Mouse (Mus musculus): ENCODE measurements around the gene Mast4.

Mast4 gene

GRCm38 (mm10) chr13:102889537-102889936 is 444.8 kb downstream of the Mast4 start:
- DNase-seq (ENCODE audit: low read depth), result no peak

- DNase-seq (ENCODE audit: low read depth), result no peak
Measured at GRCm38 (mm10) chr13:102888895-102889490, 445.3 kb downstream of the Mast4 start.

DNA sequence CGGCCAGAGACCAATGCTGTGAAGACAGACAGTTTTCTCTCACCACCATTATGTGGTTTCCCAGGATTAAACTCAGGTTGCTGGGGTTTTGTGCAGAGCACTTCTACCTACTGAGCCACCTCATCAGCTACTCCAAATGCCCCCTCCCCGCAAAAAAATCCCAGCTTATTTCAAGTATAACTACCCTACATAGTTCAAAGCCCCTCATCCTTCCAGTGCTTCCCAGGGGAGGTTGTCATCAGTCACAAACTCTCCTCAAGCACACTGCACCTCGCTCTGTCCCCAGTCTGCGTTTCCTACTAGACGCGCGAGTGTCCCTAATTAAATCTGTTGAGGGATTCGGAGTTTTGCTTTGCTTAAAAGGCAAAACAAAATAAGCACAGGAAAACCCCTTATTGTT is 446.1 kb downstream of the Mast4 start:
- no peak for DNase-seq (ENCODE audit: low read depth)

- DNase-seq (ENCODE audit: low read depth), result no peak
Measured at GRCm38 (mm10) chr13:102887534-102887933, 446.8 kb downstream of the Mast4 start.

DNA sequence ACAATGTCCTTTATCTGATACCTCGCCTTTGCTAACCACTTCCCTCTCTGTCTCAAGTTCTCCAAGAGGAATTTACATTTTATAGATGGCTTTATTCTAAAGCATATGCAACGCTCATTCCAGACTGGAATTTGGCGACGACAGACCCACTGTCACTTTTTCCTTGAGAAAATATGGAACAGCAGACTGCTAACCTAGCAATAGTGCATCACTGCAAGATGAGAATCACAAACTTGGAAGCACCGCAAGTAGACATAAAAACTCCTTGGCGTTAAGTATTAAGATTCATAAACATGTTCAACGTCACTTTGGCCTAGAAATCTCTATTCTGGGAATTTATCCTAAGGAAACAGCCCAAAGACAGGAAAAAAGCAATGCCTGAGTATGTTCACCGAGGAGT is 447.5 kb downstream of the Mast4 start:
- no peak for DNase-seq (ENCODE audit: low read depth)

DNA sequence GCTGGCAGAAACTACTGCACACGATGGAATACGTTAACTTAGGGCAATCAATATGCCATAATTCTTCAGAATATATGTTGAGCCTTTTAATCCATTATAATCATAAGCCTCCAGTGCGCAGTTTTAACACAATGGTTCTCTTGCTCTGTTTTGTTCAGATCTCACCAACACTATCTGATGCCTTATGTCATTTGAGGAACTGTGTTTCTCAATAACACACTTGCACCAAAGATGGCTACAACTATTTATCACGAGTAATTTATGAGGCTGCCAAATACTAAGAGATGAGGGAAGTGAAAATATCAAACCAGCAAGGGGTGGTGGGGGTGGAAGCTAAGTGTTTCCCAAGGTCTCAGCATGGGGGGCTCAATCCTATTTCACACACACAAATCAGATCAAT is 448.1 kb downstream of the Mast4 start:
- DNase-seq (ENCODE audit: low read depth), result no peak

GRCm38 (mm10) chr13:102880381-102881076 is 453.8 kb downstream of the Mast4 start:
- no peak for DNase-seq (ENCODE audit: low read depth)

DNA sequence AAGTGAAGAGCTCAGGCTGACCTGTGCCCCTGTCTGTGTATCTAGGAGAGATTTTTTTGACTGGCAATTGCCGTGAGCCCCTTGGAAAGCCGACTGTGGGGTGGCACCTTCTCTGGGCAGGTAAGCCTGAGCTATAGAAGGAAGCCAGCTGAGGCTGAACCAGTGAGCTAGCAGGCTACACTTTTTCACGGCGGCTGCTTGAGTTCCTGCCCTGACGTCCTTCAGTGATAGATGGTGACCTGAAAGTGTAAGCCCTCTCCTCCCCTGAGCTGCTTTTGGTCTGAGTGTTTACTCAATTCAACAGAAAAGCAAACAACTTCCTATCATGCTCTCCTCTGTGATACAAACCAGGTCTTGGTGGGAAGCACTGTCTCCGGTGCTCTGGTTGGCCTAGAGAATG is 455.7 kb downstream of the Mast4 start:
- no peak for DNase-seq (ENCODE audit: low read depth)

DNA sequence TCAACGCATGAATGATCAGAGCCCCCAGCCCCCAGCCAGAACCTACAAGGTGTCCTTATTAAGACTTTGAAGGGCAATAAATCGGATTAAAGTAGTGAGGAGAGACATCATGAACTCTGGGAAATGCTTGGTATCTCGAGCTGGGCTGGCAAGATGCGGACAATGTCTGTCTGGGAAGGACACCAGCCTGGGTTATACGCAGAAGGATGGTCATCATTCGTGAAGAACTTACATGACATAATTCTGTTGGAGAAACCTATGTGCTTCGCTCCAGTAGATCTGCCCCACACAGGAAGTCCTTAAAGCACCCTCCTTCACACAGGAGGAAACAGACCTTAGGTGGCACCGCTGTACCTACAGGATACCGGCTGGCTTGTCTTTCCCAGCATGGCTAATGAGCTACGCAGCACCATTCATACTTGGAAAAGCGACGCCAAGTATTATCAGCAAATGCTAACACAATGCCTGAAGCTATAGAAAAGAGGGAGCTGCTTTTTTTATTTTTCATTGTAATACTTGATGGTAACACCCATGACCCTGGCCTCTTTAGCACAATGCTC is 456.5 kb downstream of the Mast4 start:
- no peak for DNase-seq (ENCODE audit: low read depth)

GRCm38 (mm10) chr13:102877154-102877553 is 457.1 kb downstream of the Mast4 start:
- no peak for DNase-seq (ENCODE audit: low read depth)

- no peak for DNase-seq (ENCODE audit: low read depth)
Measured at GRCm38 (mm10) chr13:102875520-102875919, 458.8 kb downstream of the Mast4 start.

- DNase-seq (ENCODE audit: low read depth), result no peak
Measured at GRCm38 (mm10) chr13:102875144-102875476, 459.2 kb downstream of the Mast4 start.

- DNase-seq (ENCODE audit: low read depth), result no peak
Measured at GRCm38 (mm10) chr13:102874465-102875143, 459.7 kb downstream of the Mast4 start.

- peak; percentile 30 for DNase-seq (ENCODE audit: low read depth)
Measured at GRCm38 (mm10) chr13:102873412-102874016, 460.8 kb downstream of the Mast4 start.

- no peak for DNase-seq (ENCODE audit: low read depth)
Measured at GRCm38 (mm10) chr13:102871380-102872104, 462.8 kb downstream of the Mast4 start.

GRCm38 (mm10) chr13:102869541-102869940 is 464.8 kb downstream of the Mast4 start:
- no peak for DNase-seq (ENCODE audit: low read depth)

DNA sequence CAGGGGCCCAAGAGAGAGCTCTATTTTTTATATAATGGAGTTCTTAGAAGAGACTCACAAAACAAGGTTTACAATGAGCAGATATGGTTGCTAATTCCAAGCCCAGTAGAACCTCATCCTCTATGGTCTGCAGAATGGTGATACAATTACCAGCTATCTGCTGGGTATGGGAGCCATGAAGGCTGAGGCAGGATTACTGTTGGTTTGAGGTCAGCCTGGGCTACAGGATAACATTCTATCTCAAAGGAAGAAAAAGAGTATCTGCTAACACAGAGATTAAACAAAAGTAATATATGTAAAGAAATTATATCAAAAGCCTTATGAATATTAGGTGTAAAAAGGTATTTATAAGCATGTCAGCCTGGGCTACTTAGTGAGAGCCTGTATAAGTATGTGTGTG is 467.5 kb downstream of the Mast4 start:
- no peak for DNase-seq (ENCODE audit: low read depth)

- DNase-seq (ENCODE audit: low read depth), result no peak
Measured at GRCm38 (mm10) chr13:102865971-102866724, 468.1 kb downstream of the Mast4 start.

- DNase-seq (ENCODE audit: low read depth), result no peak
Measured at GRCm38 (mm10) chr13:102865494-102865893, 468.8 kb downstream of the Mast4 start.

- DNase-seq (ENCODE audit: low read depth), result no peak
Measured at GRCm38 (mm10) chr13:102864840-102865239, 469.5 kb downstream of the Mast4 start.

- DNase-seq (ENCODE audit: low read depth), result no peak
Measured at GRCm38 (mm10) chr13:102864079-102864478, 470.2 kb downstream of the Mast4 start.
